Mouse (Mus musculus): ENCODE measurements around the gene Lpin2. TPM values are rescaled to one million over a fixed set of nuclear protein-coding genes. Genes with fewer than 3 reads are reported as not detected.

Gene Lpin2
- total and polyA plus RNA-seq, 2 experiments, result 22.4 to 314 TPM

DNA sequence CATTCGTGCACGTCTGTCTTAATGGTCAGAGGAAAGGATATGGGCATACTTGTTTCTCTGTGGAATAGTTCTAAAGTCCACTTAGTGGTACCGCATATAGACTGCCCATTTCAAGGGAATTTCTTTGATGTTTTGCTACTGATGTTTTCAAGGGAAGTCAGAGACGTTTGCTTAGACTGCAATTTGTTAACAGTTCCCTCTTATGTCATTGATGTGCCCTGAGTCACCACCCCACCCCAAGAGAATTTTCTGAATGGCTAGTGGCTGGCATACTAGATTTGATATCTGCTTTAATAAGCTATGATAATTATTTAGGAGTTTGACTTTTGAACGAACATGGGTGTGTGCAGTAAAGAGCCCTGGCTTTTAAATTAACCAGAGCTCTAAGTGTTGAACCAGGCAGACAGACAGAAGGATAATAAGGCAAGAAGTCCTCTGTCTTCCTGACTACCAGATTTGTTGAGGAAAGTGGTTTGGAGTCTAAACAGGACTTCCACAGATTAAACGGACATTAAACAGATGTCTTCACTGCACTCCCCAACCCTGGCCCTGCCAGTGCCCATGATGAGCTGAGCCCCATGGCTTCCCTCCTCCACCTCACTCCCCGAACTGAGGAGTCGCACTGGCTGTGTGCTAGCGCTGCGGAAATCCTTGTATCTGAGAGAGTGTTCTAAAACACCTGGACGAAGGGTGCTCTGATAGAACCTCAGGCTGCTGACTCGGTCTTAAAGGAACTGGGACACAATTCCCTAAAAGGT is 24.0 kb downstream of the Lpin2 start:
- peak overlapping the region; percentile 72 for H3K4me3 ChIP-seq (ENCODE audit: insufficient read depth, low read depth, low read length)
- 16% methylated on average over 12 of the region's 12 CpGs for WGBS
- DNase-seq (ENCODE audit: extremely low read depth, low read depth, low spot score), result peak; percentile 78
- TF ChIP-seq CTCF (IDR thresholded peaks at IDR 0.05; ENCODE audit: low read depth, low read length) (no peak), POLR2A (IDR thresholded peaks at IDR 0.05; ENCODE audit: extremely low read depth, insufficient read depth, low read length) (0 out of 2 replicates have a peak, but pooled peaks have one; percentile 25)
- H3K4me1 ChIP-seq (ENCODE audit: control insufficient read depth, insufficient read depth, low read length), result peaks cover 27% of the 10 kb centered on the region
- H3K27me3 ChIP-seq (ENCODE audit: control insufficient read depth, insufficient read depth, low read length), result no peaks in the 10 kb centered on the region
- peaks cover 34% of the 10 kb centered on the region for H3K79me2 ChIP-seq (ENCODE audit: control insufficient read depth, insufficient read depth, low read length)
- H3K27ac ChIP-seq (replicated peaks; ENCODE audit: insufficient read depth, low read depth, low read length), result peak overlapping the region; percentile 89
- H3K36me3 ChIP-seq (ENCODE audit: control insufficient read depth, insufficient read depth, low read length), result peaks cover 16% of the 10 kb centered on the region
- H3K9ac ChIP-seq (ENCODE audit: low read depth, low read length), result peak overlapping the region; percentile 84

DNA sequence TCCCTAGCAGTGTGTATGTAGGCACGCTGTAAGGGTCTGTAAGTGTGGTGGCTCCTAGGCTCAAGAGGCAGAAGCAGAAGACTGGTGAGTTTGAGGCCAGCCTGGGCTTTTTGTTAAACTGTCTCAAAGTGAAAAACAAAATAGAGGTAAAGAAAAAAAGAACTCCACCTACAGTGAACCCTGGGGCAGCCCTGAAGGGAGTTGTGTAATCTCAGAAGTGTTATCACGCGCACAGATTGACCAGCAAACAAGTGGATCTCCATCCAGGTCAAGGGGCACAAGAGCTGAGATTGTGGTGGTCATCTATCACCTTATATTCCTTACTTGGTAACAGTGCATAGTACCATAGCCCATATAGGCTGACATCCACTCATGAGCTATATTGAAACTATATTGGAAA is 24.9 kb downstream of the Lpin2 start:
- H3K27ac ChIP-seq (replicated peaks; ENCODE audit: insufficient read depth, low read depth, low read length), result peak overlapping the region; percentile 89

DNA sequence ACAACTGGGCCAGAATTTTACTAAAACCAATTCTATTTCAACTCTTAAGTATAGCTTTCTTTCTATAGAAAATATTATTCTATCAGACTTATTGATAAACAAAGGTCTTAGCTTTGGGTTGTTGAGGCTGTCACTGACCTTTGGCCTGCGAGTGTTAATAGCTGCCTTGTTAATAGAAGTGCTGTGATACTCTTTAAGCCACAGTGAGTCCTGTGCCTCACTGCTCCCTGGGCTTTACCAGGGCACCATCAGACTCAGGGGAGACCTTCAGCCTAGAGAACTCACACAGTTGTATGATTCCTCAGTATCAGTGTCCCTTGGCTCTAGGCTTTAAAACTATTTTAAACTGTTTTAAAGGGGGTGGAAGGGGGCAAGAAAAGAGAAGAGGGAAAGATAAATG is 26.0 kb downstream of the Lpin2 start:
- 42% methylated on average over 1 of the region's 1 CpGs for WGBS
- Histone ChIP-seq H3K4me1 (ENCODE audit: control insufficient read depth, insufficient read depth, low read length) (peaks cover 30% of the 10 kb centered on the region), H3K36me3 (ENCODE audit: control insufficient read depth, insufficient read depth, low read length) (peaks cover 20% of the 10 kb centered on the region), H3K79me2 (ENCODE audit: control insufficient read depth, insufficient read depth, low read length) (peaks cover 34% of the 10 kb centered on the region), H3K27me3 (ENCODE audit: control insufficient read depth, insufficient read depth, low read length) (no peaks in the 10 kb centered on the region), H3K4me3 (ENCODE audit: insufficient read depth, low read depth, low read length) (peak overlapping the region; percentile 37), H3K9ac (ENCODE audit: low read depth, low read length) (peak overlapping the region; percentile 75), H3K27ac (replicated peaks; ENCODE audit: insufficient read depth, low read depth, low read length) (peak overlapping the region; percentile 89)
- TF ChIP-seq POLR2A (IDR thresholded peaks at IDR 0.05; ENCODE audit: extremely low read depth, insufficient read depth, low read length), result no peak
- peak; percentile 61 for DNase-seq (ENCODE audit: extremely low read depth, low read depth, low spot score)

More for the DNA sequence above, 24.9 kb downstream of the Lpin2 start:
- peak; percentile 64; the same call in 1 of the 2 replicates for TF ChIP-seq POLR2A (IDR thresholded peaks at IDR 0.05; ENCODE audit: extremely low read depth, insufficient read depth, low read length)
- TF ChIP-seq CTCF (IDR thresholded peaks at IDR 0.05; ENCODE audit: low read depth, low read length), result no peak
- H3K79me2 ChIP-seq (ENCODE audit: control insufficient read depth, insufficient read depth, low read length), result peaks cover 38% of the 10 kb centered on the region
- H3K4me3 ChIP-seq (ENCODE audit: insufficient read depth, low read depth, low read length), result peak overlapping the region; percentile 72
- peak overlapping the region; percentile 94 for H3K9ac ChIP-seq (ENCODE audit: low read depth, low read length)
- H3K4me1 ChIP-seq (ENCODE audit: control insufficient read depth, insufficient read depth, low read length), result peaks cover 27% of the 10 kb centered on the region
- DNase-seq (ENCODE audit: extremely low read depth, low read depth, low spot score), result peak; percentile 93
- H3K27me3 ChIP-seq (ENCODE audit: control insufficient read depth, insufficient read depth, low read length), result no peaks in the 10 kb centered on the region
- WGBS, result 22% methylated on average over 3 of the region's 3 CpGs
- peaks cover 20% of the 10 kb centered on the region for H3K36me3 ChIP-seq (ENCODE audit: control insufficient read depth, insufficient read depth, low read length)

DNA sequence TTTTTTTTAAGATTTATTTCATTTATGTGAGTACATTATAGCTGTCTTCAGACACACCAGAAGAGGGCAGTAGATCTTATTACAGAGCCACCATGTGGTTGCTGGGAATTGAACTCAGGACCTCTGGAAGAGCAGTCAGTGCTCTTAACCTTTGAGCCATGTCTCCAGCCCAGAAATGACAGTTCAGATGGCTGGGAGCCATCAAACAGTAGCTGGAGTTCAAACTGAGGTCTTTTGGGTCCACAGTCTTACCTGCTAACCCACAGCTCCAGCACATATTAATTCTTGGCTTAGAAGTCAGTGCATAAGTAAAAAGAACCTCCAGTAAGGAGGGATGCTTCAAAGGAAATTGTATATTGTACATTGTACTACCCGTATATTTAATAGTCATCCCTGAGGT is 26.6 kb downstream of the Lpin2 start:
- Histone ChIP-seq H3K9ac (ENCODE audit: low read depth, low read length) (no peak overlapping the region), H3K36me3 (ENCODE audit: control insufficient read depth, insufficient read depth, low read length) (peaks cover 21% of the 10 kb centered on the region), H3K27me3 (ENCODE audit: control insufficient read depth, insufficient read depth, low read length) (no peaks in the 10 kb centered on the region), H3K27ac (replicated peaks; ENCODE audit: insufficient read depth, low read depth, low read length) (no peak overlapping the region), H3K4me1 (ENCODE audit: control insufficient read depth, insufficient read depth, low read length) (peaks cover 29% of the 10 kb centered on the region), H3K79me2 (ENCODE audit: control insufficient read depth, insufficient read depth, low read length) (peaks cover 36% of the 10 kb centered on the region), H3K4me3 (ENCODE audit: insufficient read depth, low read depth, low read length) (no peak overlapping the region)
- peak; percentile 90 for DNase-seq (ENCODE audit: extremely low read depth, low read depth, low spot score)
- 61% methylated on average over 1 of the region's 1 CpGs for WGBS
- TF ChIP-seq POLR2A (IDR thresholded peaks at IDR 0.05; ENCODE audit: extremely low read depth, insufficient read depth, low read length), result no peak
- TF ChIP-seq CTCF (IDR thresholded peaks at IDR 0.05; ENCODE audit: low read depth, low read length), result no peak

DNA sequence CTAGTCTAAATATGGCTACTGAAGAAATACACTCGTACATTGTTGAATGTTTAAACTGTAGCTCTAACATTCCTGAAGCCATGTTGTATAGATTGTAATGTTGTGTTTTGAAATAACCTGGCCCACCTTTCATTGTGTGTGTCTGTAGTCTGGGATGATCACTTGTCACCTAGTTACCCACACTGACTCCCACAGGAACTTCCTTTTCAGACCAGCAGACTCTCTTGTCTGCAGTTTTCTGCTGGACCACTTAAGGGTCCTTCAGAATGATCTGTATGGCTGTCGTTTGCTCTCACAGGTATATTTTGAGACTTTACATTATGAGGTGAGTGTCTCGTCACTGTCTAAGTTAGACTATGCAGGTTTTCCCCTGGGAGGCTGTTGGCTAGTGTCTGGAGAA is 27.6 kb downstream of the Lpin2 start:
- peaks cover 28% of the 10 kb centered on the region for H3K36me3 ChIP-seq (ENCODE audit: control insufficient read depth, insufficient read depth, low read length)
- H3K4me1 ChIP-seq (ENCODE audit: control insufficient read depth, insufficient read depth, low read length), result peaks cover 38% of the 10 kb centered on the region
- 49% methylated on average over 3 of the region's 3 CpGs for WGBS
- TF ChIP-seq CTCF (IDR thresholded peaks at IDR 0.05; ENCODE audit: low read depth, low read length) (no peak), POLR2A (IDR thresholded peaks at IDR 0.05; ENCODE audit: extremely low read depth, insufficient read depth, low read length) (no peak)
- DNase-seq (ENCODE audit: extremely low read depth, low read depth, low spot score), result no peak
- H3K4me3 ChIP-seq (ENCODE audit: insufficient read depth, low read depth, low read length), result no peak overlapping the region
- peaks cover 45% of the 10 kb centered on the region for H3K79me2 ChIP-seq (ENCODE audit: control insufficient read depth, insufficient read depth, low read length)
- no peak overlapping the region for H3K9ac ChIP-seq (ENCODE audit: low read depth, low read length)
- peak overlapping the region; percentile 30; the same call in 1 of the 2 replicates for H3K27ac ChIP-seq (replicated peaks; ENCODE audit: insufficient read depth, low read depth, low read length)
- H3K27me3 ChIP-seq (ENCODE audit: control insufficient read depth, insufficient read depth, low read length), result no peaks in the 10 kb centered on the region

All from liver, adult 2 months (tissue).